In the genomic region with DNA sequence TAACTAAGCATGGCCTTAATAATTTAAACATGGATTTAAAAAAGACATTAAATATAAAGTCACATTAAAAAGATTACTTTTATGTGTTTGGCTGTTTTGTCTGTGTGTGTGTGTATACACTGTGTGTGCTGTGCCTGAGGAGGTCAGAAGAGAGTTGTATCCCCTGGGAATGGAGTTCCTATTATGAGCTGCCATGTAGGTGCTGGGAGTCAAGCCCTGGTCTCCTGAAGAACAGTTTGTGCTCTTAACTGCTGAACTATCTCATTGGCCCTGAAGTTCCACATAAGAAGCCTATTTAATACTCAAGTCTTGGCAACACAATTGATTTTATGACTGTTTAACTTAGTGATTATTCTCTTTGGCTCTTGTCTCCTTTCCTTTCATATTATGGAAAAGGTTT, we compare ENCODE assay signal across 7 mouse cellular contexts. TPM values are rescaled to one million over a fixed set of nuclear protein-coding genes. Genes with fewer than 3 reads are reported as not detected.
A peak's percentile ranks its signal among the peaks of the same experiment; 100 is the strongest.
DNase-seq lines count a peak whose midpoint lies in the region; ATAC-seq and TF ChIP-seq lines count a peak whose summit lies in the region.

No protein-coding gene starts in this region.

- H3K9ac ChIP-seq in lung, postnatal 0 days (replicated peaks; ENCODE audit: low read depth), result 0 out of 2 replicates have a peak overlapping the region, but pooled peaks have one; percentile 97
- peak overlapping the region; percentile 96; the same call in 1 of the 2 replicates for H3K9ac ChIP-seq in forebrain, embryonic 11.5 days (ENCODE audit: low read length)
- peak overlapping the region; percentile 99 for H3K9ac ChIP-seq in limb, embryonic 13.5 days
- H3K9ac ChIP-seq in stomach, embryonic 16.5 days (ENCODE audit: low read length), result peak overlapping the region; percentile 99

- peaks cover 7% of the 10 kb centered on the region; the same call in 1 of the 2 replicates for H3K4me1 ChIP-seq in lung, postnatal 0 days (ENCODE audit: insufficient read depth, low read depth, low read length)
- peaks cover 3% of the 10 kb centered on the region; the same call in 1 of the 2 replicates for H3K4me1 ChIP-seq in forebrain, embryonic 11.5 days (replicated peaks; ENCODE audit: control insufficient read depth, insufficient read depth, low read length)
- peaks cover 37% of the 10 kb centered on the region for H3K4me1 ChIP-seq in limb, embryonic 13.5 days
- peaks cover 30% of the 10 kb centered on the region for H3K4me1 ChIP-seq in stomach, embryonic 16.5 days (ENCODE audit: control insufficient read depth, insufficient read depth, low read length)

- no peaks in the 10 kb centered on the region for H3K27me3 ChIP-seq in lung, postnatal 0 days (replicated peaks; ENCODE audit: insufficient read depth, low read length)
- H3K27me3 ChIP-seq in forebrain, embryonic 11.5 days (ENCODE audit: control insufficient read depth, insufficient read depth, low read length), result no peaks in the 10 kb centered on the region
- H3K27me3 ChIP-seq in limb, embryonic 13.5 days, result no peaks in the 10 kb centered on the region
- H3K27me3 ChIP-seq in stomach, embryonic 16.5 days (ENCODE audit: control insufficient read depth, insufficient read depth, low read length), result no peaks in the 10 kb centered on the region

- intact Hi-C loops in left cerebral cortex, postnatal 10 days (cut with DNase I), result no loop called here

- H3K27ac ChIP-seq in lung, postnatal 0 days (ENCODE audit: low read length), result no peak overlapping the region
- H3K27ac ChIP-seq in forebrain, embryonic 11.5 days (ENCODE audit: low read depth, low read length), result no peak overlapping the region
- no peak overlapping the region for H3K27ac ChIP-seq in limb, embryonic 13.5 days
- H3K27ac ChIP-seq in stomach, embryonic 16.5 days (ENCODE audit: low read length), result no peak overlapping the region

- H3K9me3 ChIP-seq in lung, postnatal 0 days (ENCODE audit: low read length), result no peaks in the 10 kb centered on the region
- H3K9me3 ChIP-seq in forebrain, embryonic 11.5 days (ENCODE audit: control insufficient read depth, low read length), result no peaks in the 10 kb centered on the region
- H3K9me3 ChIP-seq in limb, embryonic 13.5 days, result no peaks in the 10 kb centered on the region
- H3K9me3 ChIP-seq in stomach, embryonic 16.5 days (replicated peaks; ENCODE audit: control insufficient read depth, low read length), result no peaks in the 10 kb centered on the region

- DNase-seq in lung, postnatal 0 days (ENCODE audit: low spot score), result no peak
- DNase-seq in lung, postnatal 25 days (ENCODE audit: low spot score), result no peak
- DNase-seq in forebrain, embryonic 11.5 days (ENCODE audit: low spot score), result no peak
- no peak for DNase-seq in left cerebral cortex, postnatal 10 days (ENCODE audit: extremely low spot score in 1 of 2, low spot score in 2 of 2)
- no peak for DNase-seq in gastrocnemius, adult 8-10 months (ENCODE audit: low spot score in 2 of 2)

- no peak for ATAC-seq in lung, postnatal 0 days
- no peak for ATAC-seq in forebrain, embryonic 11.5 days (replicated peaks; ENCODE audit: low FRiP score)
- no peak for ATAC-seq in limb, embryonic 13.5 days (ENCODE audit: low FRiP score, low read depth)
- no peak for ATAC-seq in stomach, embryonic 16.5 days (ENCODE audit: insufficient read depth, low FRiP score)

- H3K36me3 ChIP-seq in lung, postnatal 0 days (ENCODE audit: insufficient read depth, low read length), result no peaks in the 10 kb centered on the region
- H3K36me3 ChIP-seq in forebrain, embryonic 11.5 days (ENCODE audit: control insufficient read depth, insufficient read depth, low read length), result no peaks in the 10 kb centered on the region
- H3K36me3 ChIP-seq in limb, embryonic 13.5 days, result 0 out of 2 replicates have a peak, but pooled peaks cover 9% of the 10 kb centered on the region
- H3K36me3 ChIP-seq in stomach, embryonic 16.5 days (ENCODE audit: control insufficient read depth, insufficient read depth, low read length), result no peaks in the 10 kb centered on the region

- H3K4me2 ChIP-seq in lung, postnatal 0 days (replicated peaks; ENCODE audit: low read depth, low read length), result peak overlapping the region; percentile 78
- peak overlapping the region; percentile 58 for H3K4me2 ChIP-seq in forebrain, embryonic 11.5 days (ENCODE audit: low read depth, low read length, severe bottlenecking)
- peak overlapping the region; percentile 94 for H3K4me2 ChIP-seq in limb, embryonic 13.5 days (replicated peaks)
- H3K4me2 ChIP-seq in stomach, embryonic 16.5 days (ENCODE audit: low read depth, low read length), result peak overlapping the region; percentile 91

- no peak for TF ChIP-seq EP300 in lung, postnatal 0 days (IDR thresholded peaks at IDR 0.05)

- no peak; the same call in 1 of the 2 replicates for TF ChIP-seq CTCF in lung, postnatal 0 days (IDR thresholded peaks at IDR 0.05)

- H3K4me3 ChIP-seq in lung, postnatal 0 days (ENCODE audit: low read depth, low read length), result peak overlapping the region; percentile 98
- peak overlapping the region; percentile 97 for H3K4me3 ChIP-seq in forebrain, embryonic 11.5 days (ENCODE audit: low read depth, low read length)
- peak overlapping the region; percentile 99 for H3K4me3 ChIP-seq in limb, embryonic 13.5 days
- peak overlapping the region; percentile 96 for H3K4me3 ChIP-seq in stomach, embryonic 16.5 days (replicated peaks; ENCODE audit: low read length)

RNA-seq across cellular contexts. Expression of a gene that starts 3.6 kb away (rescaled TPM):
- polyA plus RNA-seq in lung, postnatal 0 days (2015; fragmentation: Nextera tagmentation; extraction: Ambion mirVana), result 5.0 and 5.8 TPM in 2 replicates
- polyA plus RNA-seq in forebrain, embryonic 11.5 days (2014; fragmentation: Nextera tagmentation; extraction: Ambion mirVana), result 5.6 and 6.2 TPM in 2 replicates
- 5.2 and 5.5 TPM in 2 replicates for polyA plus RNA-seq in limb, embryonic 13.5 days (2015; fragmentation: Nextera tagmentation; extraction: Ambion mirVana)
- 2.9 and 3.2 TPM in 2 replicates for polyA plus RNA-seq in stomach, embryonic 16.5 days (2015; fragmentation: Nextera tagmentation; extraction: Ambion mirVana)
- total RNA-seq in left cerebral cortex, postnatal 10 days (2021), result 10 to 100 TPM; 58.1 to 58.3 TPM
- total RNA-seq in gastrocnemius, adult 8-10 months (2022), result 10 to 100 TPM; 26.3 to 30.8 (median 29.6) TPM

RNA-seq across cellular contexts. Expression of a gene that starts 42.8 kb away (rescaled TPM):
- polyA plus RNA-seq in lung, postnatal 0 days (2015; fragmentation: Nextera tagmentation; extraction: Ambion mirVana), result 19.7 and 19.8 TPM in 2 replicates
- polyA plus RNA-seq in forebrain, embryonic 11.5 days (2014; fragmentation: Nextera tagmentation; extraction: Ambion mirVana), result 14.4 and 16.3 TPM in 2 replicates
- 26.1 and 29.6 TPM in 2 replicates for polyA plus RNA-seq in limb, embryonic 13.5 days (2015; fragmentation: Nextera tagmentation; extraction: Ambion mirVana)
- polyA plus RNA-seq in stomach, embryonic 16.5 days (2015; fragmentation: Nextera tagmentation; extraction: Ambion mirVana), result 27.7 and 29.1 TPM in 2 replicates
- total RNA-seq in left cerebral cortex, postnatal 10 days (2021), result 10 to 100 TPM; 54.1 to 56.4 TPM
- total RNA-seq in gastrocnemius, adult 8-10 months (2022), result 10 to 100 TPM; 55.7 to 66.5 (median 62.8) TPM
